In the genomic region with DNA sequence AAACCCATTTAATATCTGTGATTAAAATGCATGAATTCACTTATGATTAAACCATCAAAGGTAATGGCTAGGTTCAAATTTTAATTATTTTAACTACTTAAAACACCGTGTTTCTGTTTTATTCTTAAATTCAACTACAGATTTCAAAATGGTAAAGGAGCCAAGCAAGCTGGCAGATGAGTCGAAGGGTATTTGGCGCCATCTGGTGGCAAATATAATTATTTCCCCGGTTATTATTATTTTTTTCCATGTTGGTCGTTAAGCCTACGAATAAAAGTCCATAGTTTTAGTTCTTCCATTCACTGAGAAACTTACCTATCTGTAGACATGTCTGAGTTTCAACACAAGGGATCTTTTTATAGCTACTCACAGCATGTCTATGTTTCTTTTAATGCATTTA, we compare ENCODE assay signal across 8 mouse cellular contexts.
DNase-seq lines count a peak whose midpoint lies in the region; ATAC-seq and TF ChIP-seq lines count a peak whose summit lies in the region.

No protein-coding gene starts in this region.

- 9% methylated on average over 6 of the region's 6 CpGs for WGBS in forebrain, embryonic 16.5 days

- no peaks in the 10 kb centered on the region for H3K36me3 ChIP-seq in forebrain, embryonic 16.5 days (ENCODE audit: control insufficient read depth, insufficient read depth)

- H3K9me3 ChIP-seq in forebrain, embryonic 16.5 days (ENCODE audit: control insufficient read depth, low read length), result no peaks in the 10 kb centered on the region

- peak; percentile 82 for TF ChIP-seq CTCF in layer of hippocampus, adult 2 months (conservative IDR thresholded peaks at IDR 0.05)

- ATAC-seq in forebrain, embryonic 16.5 days, result no peak

- H3K27me3 ChIP-seq in forebrain, embryonic 16.5 days (replicated peaks; ENCODE audit: control insufficient read depth, insufficient read depth, low read length), result no peaks in the 10 kb centered on the region

- no peak overlapping the region for H3K9ac ChIP-seq in forebrain, embryonic 16.5 days (replicated peaks; ENCODE audit: low read depth, low read length)

- DNase-seq in adrenal gland, postnatal 14 days, result peak; percentile 3
- DNase-seq in adrenal gland, postnatal 25 days, result no peak
- DNase-seq in layer of hippocampus, adult 2 months (ENCODE audit: low spot score in 2 of 2), result peak; percentile 42 to 49
- DNase-seq in layer of hippocampus, adult 9-10 months (ENCODE audit: low spot score), result no peak
- DNase-seq in MN1 (ENCODE audit: low spot score), result peak; percentile 55
- peak; percentile 41 for DNase-seq in induced T-regulatory cell, adult 2 months (ENCODE audit: low read depth)
- DNase-seq in B cell, adult 2 months, result no peak

- H3K4me2 ChIP-seq in forebrain, embryonic 16.5 days (ENCODE audit: low read length), result no peak overlapping the region

- no peaks in the 10 kb centered on the region for H3K4me1 ChIP-seq in forebrain, embryonic 16.5 days (replicated peaks; ENCODE audit: control insufficient read depth, insufficient read depth, low read length)

- H3K27ac ChIP-seq in layer of hippocampus, adult 2 months, result 0 out of 2 replicates have a peak overlapping the region, but pooled peaks have one; percentile 6
- H3K27ac ChIP-seq in forebrain, embryonic 16.5 days (ENCODE audit: low read length), result no peak overlapping the region

- H3K4me3 ChIP-seq in layer of hippocampus, adult 2 months, result no peak overlapping the region
- no peak overlapping the region for H3K4me3 ChIP-seq in forebrain, embryonic 16.5 days (replicated peaks; ENCODE audit: low read length)

Comparison
In these comparisons a context has a peak if more than half of its experiments do, and no peak if none do; other contexts are left out.
1. DNase-seq: peak in adrenal gland, postnatal 14 days (single experiment), layer of hippocampus, adult 2 months (2 of 2), MN1 (single experiment) and induced T-regulatory cell, adult 2 months (single experiment); none in adrenal gland, postnatal 25 days (single experiment), layer of hippocampus, adult 9-10 months (single experiment) and B cell, adult 2 months (0 of 2).